Mouse (Mus musculus): ENCODE data around the gene Mrpl33. TPM values are rescaled to one million over a fixed set of nuclear protein-coding genes. Genes with fewer than 3 reads are reported as not detected.
"Not testable (repeated sequence)": the region's sequence is repeated elsewhere in the genome, so short reads cannot be mapped to it uniquely, and the experiment has no call there.

Mrpl33 gene
- polyA plus RNA-seq, 1 experiment = 7.9 TPM

DNA sequence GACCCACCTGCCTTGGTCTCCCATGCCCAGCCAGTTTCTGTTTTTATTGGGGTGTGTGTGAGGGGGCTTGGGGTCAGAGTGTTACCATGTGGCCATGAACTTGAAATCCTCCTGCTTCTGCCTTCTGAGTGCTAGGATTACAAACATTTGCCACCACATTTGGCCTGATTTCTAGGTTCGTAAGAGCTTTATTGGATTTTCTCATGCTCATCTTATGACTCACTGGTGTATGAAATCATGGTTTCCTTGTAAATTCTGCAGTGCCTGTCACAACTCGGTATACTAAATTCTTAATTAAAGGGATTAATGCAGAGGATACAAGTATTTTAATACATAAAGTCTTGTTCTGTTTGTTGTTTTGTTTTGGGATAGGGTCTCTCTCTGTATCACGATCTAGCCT is 23.6 kb downstream of the Mrpl33 start:
- 89% methylated on average over 3 of the region's 3 CpGs for WGBS
- H3K27ac ChIP-seq (ENCODE audit: insufficient read depth, low read depth, low read length) = no peak overlapping the region

DNA sequence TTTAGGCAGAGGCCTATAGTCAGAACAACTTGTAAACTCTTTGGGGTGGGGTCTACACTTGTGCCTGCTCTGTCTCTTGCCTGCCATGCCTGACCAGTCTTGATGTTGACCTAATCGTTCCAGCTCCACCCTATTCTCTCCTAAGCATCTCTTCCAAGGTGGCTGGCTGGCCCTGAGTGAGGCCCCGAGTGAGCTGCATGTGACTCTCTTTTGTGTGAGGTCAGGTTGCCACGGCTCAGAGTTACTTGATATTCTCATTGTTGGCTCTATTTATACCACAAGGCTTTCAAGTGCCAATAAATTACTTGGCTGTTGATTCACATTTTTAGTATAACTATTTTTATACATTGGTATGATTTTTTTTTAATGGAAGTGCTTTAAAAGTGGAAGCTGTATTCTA is 30.4 kb downstream of the Mrpl33 start:
- H3K27ac ChIP-seq (ENCODE audit: insufficient read depth, low read depth, low read length) = no peak overlapping the region
- H3K36me3 ChIP-seq (ENCODE audit: control insufficient read depth, insufficient read depth, low read length) = peaks cover 1% of the 10 kb centered on the region; the same call in 1 of the 2 replicates
- H3K4me1 ChIP-seq (ENCODE audit: control insufficient read depth, insufficient read depth, insufficient read length, low read length) = peaks cover 2% of the 10 kb centered on the region; the same call in 1 of the 2 replicates
- H3K4me3 ChIP-seq (ENCODE audit: low read depth, low read length) = no peak overlapping the region
- 51% methylated on average over 3 of the region's 3 CpGs for WGBS
- H3K27me3 ChIP-seq (ENCODE audit: control insufficient read depth, insufficient read depth, low read length) = no peaks in the 10 kb centered on the region
- TF ChIP-seq POLR2A (IDR thresholded peaks at IDR 0.05; ENCODE audit: low read depth, low read length) (no peak), CTCF (IDR thresholded peaks at IDR 0.05; ENCODE audit: extremely low read depth, insufficient read length, insufficient replicate concordance, low read depth, low read length) (no peak)

More for the DNA sequence above, 23.6 kb downstream of the Mrpl33 start:
- Histone ChIP-seq H3K4me3 (ENCODE audit: low read depth, low read length) (no peak overlapping the region), H3K4me1 (ENCODE audit: control insufficient read depth, insufficient read depth, insufficient read length, low read length) (no peaks in the 10 kb centered on the region), H3K27me3 (ENCODE audit: control insufficient read depth, insufficient read depth, low read length) (no peaks in the 10 kb centered on the region), H3K36me3 (ENCODE audit: control insufficient read depth, insufficient read depth, low read length) (peaks cover 24% of the 10 kb centered on the region; the same call in 1 of the 2 replicates)
- TF ChIP-seq CTCF (IDR thresholded peaks at IDR 0.05; ENCODE audit: extremely low read depth, insufficient read length, insufficient replicate concordance, low read depth, low read length) (no peak), POLR2A (IDR thresholded peaks at IDR 0.05; ENCODE audit: low read depth, low read length) (no peak)

- H3K4me3 ChIP-seq (ENCODE audit: low read depth, low read length) = no peak overlapping the region
- TF ChIP-seq POLR2A (IDR thresholded peaks at IDR 0.05; ENCODE audit: low read depth, low read length) = no peak
- no peak for TF ChIP-seq CTCF (IDR thresholded peaks at IDR 0.05; ENCODE audit: extremely low read depth, insufficient read length, insufficient replicate concordance, low read depth, low read length)
- H3K27me3 ChIP-seq (ENCODE audit: control insufficient read depth, insufficient read depth, low read length) = no peaks in the 10 kb centered on the region
- peaks cover 2% of the 10 kb centered on the region; the same call in 1 of the 2 replicates for H3K4me1 ChIP-seq (ENCODE audit: control insufficient read depth, insufficient read depth, insufficient read length, low read length)
- 87% methylated on average over 9 of the region's 9 CpGs for WGBS
- no peak overlapping the region for H3K27ac ChIP-seq (ENCODE audit: insufficient read depth, low read depth, low read length)
- H3K36me3 ChIP-seq (ENCODE audit: control insufficient read depth, insufficient read depth, low read length) = no peaks in the 10 kb centered on the region; the same call in 1 of the 2 replicates
Observed at GRCm38 (mm10) chr5:31627562-31628526, 31.1 kb downstream of the Mrpl33 start.

DNA sequence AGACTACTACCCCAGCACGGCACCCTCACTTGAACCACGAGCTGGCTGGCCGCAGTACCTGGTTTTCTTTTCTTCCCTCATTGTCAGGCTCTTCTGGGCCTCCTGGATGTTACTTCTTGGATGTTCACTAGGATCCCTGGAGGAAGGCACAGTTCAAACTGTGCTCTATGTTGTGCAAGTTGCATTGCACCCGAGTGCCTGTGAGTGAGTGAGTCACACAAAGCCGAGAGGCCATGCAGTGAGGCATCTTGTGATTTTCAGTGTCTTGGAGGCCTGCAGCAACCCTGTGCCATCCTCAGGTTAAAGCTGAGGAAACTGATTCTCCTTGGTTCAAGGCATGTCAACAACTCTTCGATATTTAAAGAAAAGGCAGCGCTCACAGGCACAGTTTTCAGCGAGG is 31.8 kb downstream of the Mrpl33 start:
- peaks cover 2% of the 10 kb centered on the region; the same call in 1 of the 2 replicates for H3K4me1 ChIP-seq (ENCODE audit: control insufficient read depth, insufficient read depth, insufficient read length, low read length)
- H3K27me3 ChIP-seq (ENCODE audit: control insufficient read depth, insufficient read depth, low read length) = no peaks in the 10 kb centered on the region
- no peak overlapping the region for H3K27ac ChIP-seq (ENCODE audit: insufficient read depth, low read depth, low read length)
- no peak overlapping the region for H3K4me3 ChIP-seq (ENCODE audit: low read depth, low read length)
- no peaks in the 10 kb centered on the region; the same call in 1 of the 2 replicates for H3K36me3 ChIP-seq (ENCODE audit: control insufficient read depth, insufficient read depth, low read length)
- TF ChIP-seq CTCF (IDR thresholded peaks at IDR 0.05; ENCODE audit: extremely low read depth, insufficient read length, insufficient replicate concordance, low read depth, low read length) (no peak), POLR2A (IDR thresholded peaks at IDR 0.05; ENCODE audit: low read depth, low read length) (no peak)
- WGBS = 88% methylated on average over 8 of the region's 8 CpGs

- no peaks in the 10 kb centered on the region for H3K27me3 ChIP-seq (ENCODE audit: control insufficient read depth, insufficient read depth, low read length)
- H3K36me3 ChIP-seq (ENCODE audit: control insufficient read depth, insufficient read depth, low read length) = peaks cover 3% of the 10 kb centered on the region; the same call in 1 of the 2 replicates
- 79% methylated on average over 5 of the region's 5 CpGs for WGBS
- H3K4me1 ChIP-seq (ENCODE audit: control insufficient read depth, insufficient read depth, insufficient read length, low read length) = peaks cover 2% of the 10 kb centered on the region; the same call in 1 of the 2 replicates
- TF ChIP-seq POLR2A (IDR thresholded peaks at IDR 0.05; ENCODE audit: low read depth, low read length) = no peak
- no peak for TF ChIP-seq CTCF (IDR thresholded peaks at IDR 0.05; ENCODE audit: extremely low read depth, insufficient read length, insufficient replicate concordance, low read depth, low read length)
- no peak overlapping the region for H3K4me3 ChIP-seq (ENCODE audit: low read depth, low read length)
- no peak overlapping the region for H3K27ac ChIP-seq (ENCODE audit: insufficient read depth, low read depth, low read length)
Observed at GRCm38 (mm10) chr5:31630064-31630463, 33.3 kb downstream of the Mrpl33 start.

DNA sequence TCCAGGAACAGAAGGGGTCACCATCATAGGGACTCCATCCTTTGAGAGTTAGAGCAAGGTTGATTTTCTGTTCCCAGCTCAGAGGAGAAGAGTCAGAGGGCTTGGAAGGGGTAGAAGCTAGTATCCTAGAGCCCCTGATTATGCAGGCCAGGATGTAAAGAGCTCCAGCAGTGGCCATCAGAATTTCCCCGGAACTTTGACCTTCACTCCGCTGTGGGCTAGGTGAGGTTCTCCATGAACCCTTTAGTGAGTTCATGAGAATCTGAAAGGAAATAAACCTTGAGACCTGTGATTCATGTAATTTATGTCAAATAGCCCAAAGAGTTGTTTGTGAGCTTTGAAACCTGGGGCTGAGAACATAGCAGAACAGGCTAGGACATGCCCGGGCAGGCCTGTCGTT is 34.4 kb downstream of the Mrpl33 start:
- not testable (repeated sequence) for H3K27me3 ChIP-seq (ENCODE audit: control insufficient read depth, insufficient read depth, low read length); H3K4me1 ChIP-seq (ENCODE audit: control insufficient read depth, insufficient read depth, insufficient read length, low read length); H3K27ac ChIP-seq (ENCODE audit: insufficient read depth, low read depth, low read length); H3K36me3 ChIP-seq (ENCODE audit: control insufficient read depth, insufficient read depth, low read length); H3K4me3 ChIP-seq (ENCODE audit: low read depth, low read length)
- 70% methylated on average over 4 of the region's 4 CpGs for WGBS

DNA sequence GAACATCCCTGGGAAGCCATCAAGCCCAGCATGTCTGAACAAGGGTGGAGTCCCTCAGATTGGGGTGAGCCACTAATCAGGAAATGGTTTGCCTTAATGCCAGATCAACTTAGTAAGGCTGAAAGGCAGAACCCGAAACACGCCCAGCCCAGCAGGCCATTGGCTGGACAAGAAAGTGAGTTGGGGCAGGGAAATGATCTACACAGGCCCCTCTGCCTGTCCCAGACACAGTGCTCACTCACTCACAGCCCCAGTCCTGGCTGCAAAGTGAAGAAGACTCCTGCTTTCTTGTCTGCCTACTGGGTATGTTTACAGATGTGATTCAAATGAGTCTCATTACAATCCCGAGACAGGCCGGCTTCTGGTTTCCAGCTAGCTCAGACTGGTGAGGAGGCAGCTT is 37.4 kb downstream of the Mrpl33 start:
- H3K4me3 ChIP-seq (ENCODE audit: low read depth, low read length) = no peak overlapping the region
- no peak for TF ChIP-seq POLR2A (IDR thresholded peaks at IDR 0.05; ENCODE audit: low read depth, low read length)
- TF ChIP-seq CTCF (IDR thresholded peaks at IDR 0.05; ENCODE audit: extremely low read depth, insufficient read length, insufficient replicate concordance, low read depth, low read length) = no peak
- no peaks in the 10 kb centered on the region for H3K27me3 ChIP-seq (ENCODE audit: control insufficient read depth, insufficient read depth, low read length)
- WGBS = 85% methylated on average over 4 of the region's 4 CpGs
- H3K27ac ChIP-seq (ENCODE audit: insufficient read depth, low read depth, low read length) = no peak overlapping the region
- no peaks in the 10 kb centered on the region for H3K4me1 ChIP-seq (ENCODE audit: control insufficient read depth, insufficient read depth, insufficient read length, low read length)
- H3K36me3 ChIP-seq (ENCODE audit: control insufficient read depth, insufficient read depth, low read length) = peaks cover 5% of the 10 kb centered on the region
